Mouse (Mus musculus): ENCODE results near the gene Oxct1.

DNA sequence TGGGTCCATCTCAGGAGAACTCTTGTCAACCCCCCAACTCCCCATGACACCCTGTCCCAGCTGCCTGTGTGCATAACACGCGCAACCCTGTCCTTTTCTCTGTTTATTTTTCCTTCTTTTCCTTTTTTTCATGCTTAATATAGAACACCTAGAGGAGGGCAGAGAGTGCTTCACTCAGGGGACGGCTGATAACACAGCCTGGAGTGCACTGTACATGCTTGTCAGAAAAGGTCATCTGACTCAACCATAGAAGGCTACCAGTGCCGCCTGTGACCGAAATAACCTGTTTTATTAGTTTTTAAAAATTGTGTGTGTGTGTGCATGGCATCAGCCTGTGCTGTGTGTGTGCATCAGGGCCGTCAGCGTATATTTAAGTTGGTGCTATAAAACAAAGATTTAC, 37.8 kb downstream of the Oxct1 start:
- TF ChIP-seq CTCF (IDR thresholded peaks at IDR 0.05; ENCODE audit: borderline replicate concordance, insufficient read depth, low read depth, low read length), result no peak
- TF ChIP-seq POLR2A (IDR thresholded peaks at IDR 0.05; ENCODE audit: borderline replicate concordance, insufficient read depth, low read length), result no peak

Data from cerebellum, adult 2 months (tissue).